ENCODE assay signal across 8 mouse cellular contexts in genomic region chr6:87913661-87914325, GRCm38 (mm10). TPM values are rescaled to one million over a fixed set of nuclear protein-coding genes. Genes with fewer than 3 reads are reported as not detected.
DNase-seq lines count a peak whose midpoint lies in the region; ATAC-seq and TF ChIP-seq lines count a peak whose summit lies in the region.

TSS of gene Hmces (plus strand) at chr6:87913935.

- peak; percentile 84 for ATAC-seq in embryonic facial prominence, embryonic 11.5 days (replicated peaks; ENCODE audit: insufficient number of reproducible peaks, low FRiP score, low TSS enrichment, low read depth)
- ATAC-seq in limb, embryonic 15.5 days (ENCODE audit: insufficient number of reproducible peaks, low FRiP score, low TSS enrichment, low read depth): peak; percentile 85
- ATAC-seq in midbrain, embryonic 16.5 days: peak; percentile 95

- H3K27me3 ChIP-seq in embryonic facial prominence, embryonic 11.5 days (ENCODE audit: control insufficient read depth, insufficient read depth, low read length): no peaks in the 10 kb centered on the region
- H3K27me3 ChIP-seq in heart, adult 2 months (ENCODE audit: control insufficient read depth, insufficient read depth, low read length): no peaks in the 10 kb centered on the region
- H3K27me3 ChIP-seq in kidney, adult 2 months (replicated peaks; ENCODE audit: control insufficient read depth, insufficient read depth, low read length): no peaks in the 10 kb centered on the region
- H3K27me3 ChIP-seq in limb, embryonic 15.5 days: no peaks in the 10 kb centered on the region
- H3K27me3 ChIP-seq in midbrain, embryonic 16.5 days (ENCODE audit: control insufficient read depth, insufficient read depth, low read depth, low read length): no peaks in the 10 kb centered on the region
- no peaks in the 10 kb centered on the region for H3K27me3 ChIP-seq in spleen, adult 2 months (ENCODE audit: control insufficient read depth, insufficient read depth, low read length)

- H3K4me2 ChIP-seq in embryonic facial prominence, embryonic 11.5 days (ENCODE audit: low read depth, low read length): peak within 1 kb of the TSS; percentile 87
- peak within 1 kb of the TSS; percentile 68 for H3K4me2 ChIP-seq in limb, embryonic 15.5 days
- H3K4me2 ChIP-seq in midbrain, embryonic 16.5 days (ENCODE audit: low read length): peak within 1 kb of the TSS; percentile 78

- no peak for TF ChIP-seq EP300 in heart, adult 2 months (IDR thresholded peaks at IDR 0.05; ENCODE audit: insufficient read depth, low read depth, low read length)

- no peaks in the 10 kb centered on the region; the same call in 1 of the 2 replicates for H3K4me1 ChIP-seq in embryonic facial prominence, embryonic 11.5 days (ENCODE audit: control insufficient read depth, insufficient read depth, low read length)
- H3K4me1 ChIP-seq in heart, adult 2 months (ENCODE audit: control insufficient read depth, insufficient read depth, low read length): peaks cover 5% of the 10 kb centered on the region
- H3K4me1 ChIP-seq in kidney, adult 2 months (ENCODE audit: control insufficient read depth, insufficient read depth, low read length): peaks cover 8% of the 10 kb centered on the region
- H3K4me1 ChIP-seq in limb, embryonic 15.5 days: peaks cover 13% of the 10 kb centered on the region
- peaks cover 12% of the 10 kb centered on the region for H3K4me1 ChIP-seq in midbrain, embryonic 16.5 days (ENCODE audit: control insufficient read depth, insufficient read depth, low read length)
- peaks cover 13% of the 10 kb centered on the region; the same call in 1 of the 2 replicates for H3K4me1 ChIP-seq in spleen, adult 2 months (ENCODE audit: control insufficient read depth, insufficient read depth, insufficient read length)

- peak; percentile 51; the same call in 1 of the 2 replicates for TF ChIP-seq POLR2A in heart, adult 2 months (IDR thresholded peaks at IDR 0.05; ENCODE audit: insufficient read depth, low read depth, low read length)
- no peak for TF ChIP-seq POLR2A in kidney, adult 2 months (IDR thresholded peaks at IDR 0.05; ENCODE audit: low read depth, low read length)
- peak; percentile 5; the same call in 1 of the 2 replicates for TF ChIP-seq POLR2A in spleen, adult 2 months (IDR thresholded peaks at IDR 0.05; ENCODE audit: low read depth, low read length)

- peaks cover 3% of the 10 kb centered on the region for H3K36me3 ChIP-seq in embryonic facial prominence, embryonic 11.5 days (replicated peaks; ENCODE audit: control insufficient read depth, insufficient read depth, low read depth, low read length)
- peaks cover 4% of the 10 kb centered on the region for H3K36me3 ChIP-seq in heart, adult 2 months (ENCODE audit: control insufficient read depth, insufficient read depth, low read length)
- peaks cover 6% of the 10 kb centered on the region for H3K36me3 ChIP-seq in kidney, adult 2 months (ENCODE audit: control insufficient read depth, insufficient read depth, low read length)
- peaks cover 70% of the 10 kb centered on the region for H3K36me3 ChIP-seq in limb, embryonic 15.5 days
- H3K36me3 ChIP-seq in midbrain, embryonic 16.5 days (ENCODE audit: control insufficient read depth, insufficient read depth, low read length): peaks cover 38% of the 10 kb centered on the region
- peaks cover 21% of the 10 kb centered on the region for H3K36me3 ChIP-seq in spleen, adult 2 months (ENCODE audit: control insufficient read depth, insufficient read depth, low read length)

- H3K9me3 ChIP-seq in embryonic facial prominence, embryonic 11.5 days (replicated peaks; ENCODE audit: control insufficient read depth, low read length): no peaks in the 10 kb centered on the region
- no peaks in the 10 kb centered on the region for H3K9me3 ChIP-seq in limb, embryonic 15.5 days
- H3K9me3 ChIP-seq in midbrain, embryonic 16.5 days (replicated peaks; ENCODE audit: control insufficient read depth, low read length, poor library complexity, severe bottlenecking): no peaks in the 10 kb centered on the region

- peak; percentile 61 for DNase-seq in 416B (ENCODE audit: low read depth)
- DNase-seq in adrenal gland, postnatal 14 days: peak; percentile 85
- peak; percentile 80 for DNase-seq in embryonic facial prominence, embryonic 11.5 days (ENCODE audit: low spot score)
- peak; percentile 83 to 85 for DNase-seq in heart, adult 2 months
- DNase-seq in kidney, adult 2 months: peak; percentile 85
- peak; percentile 70 to 78 for DNase-seq in spleen, adult 2 months (ENCODE audit: low read depth in 1 of 2, low spot score in 2 of 2)

- intact Hi-C loops in heart, adult 2 months (cut with DNase I): loop anchor here (2.0 to 5.0 kb wide), 3 partner anchors 25 to 194 kb away; partner anchors contain the start of gene Cnbp

- peak within 1 kb of the TSS; percentile 73 for H3K27ac ChIP-seq in embryonic facial prominence, embryonic 11.5 days (replicated peaks; ENCODE audit: low read depth, low read length)
- peak within 1 kb of the TSS; percentile 86 for H3K27ac ChIP-seq in heart, adult 2 months
- H3K27ac ChIP-seq in kidney, adult 2 months (ENCODE audit: insufficient read depth, low read depth, low read length): peak within 1 kb of the TSS; percentile 70
- peak within 1 kb of the TSS; percentile 90 for H3K27ac ChIP-seq in limb, embryonic 15.5 days
- H3K27ac ChIP-seq in midbrain, embryonic 16.5 days (ENCODE audit: low read length): peak within 1 kb of the TSS; percentile 87
- H3K27ac ChIP-seq in spleen, adult 2 months (ENCODE audit: insufficient read depth, low read length): peak within 1 kb of the TSS; percentile 83

- H3K4me3 ChIP-seq in embryonic facial prominence, embryonic 11.5 days (ENCODE audit: low read depth, low read length): peak within 1 kb of the TSS; percentile 91
- H3K4me3 ChIP-seq in heart, adult 2 months: peak within 1 kb of the TSS; percentile 82
- peak within 1 kb of the TSS; percentile 76 for H3K4me3 ChIP-seq in kidney, adult 2 months (ENCODE audit: insufficient read depth, low read depth, low read length)
- H3K4me3 ChIP-seq in limb, embryonic 15.5 days: peak within 1 kb of the TSS; percentile 65
- H3K4me3 ChIP-seq in midbrain, embryonic 16.5 days (ENCODE audit: low read depth, low read length): peak within 1 kb of the TSS; percentile 91
- H3K4me3 ChIP-seq in spleen, adult 2 months (ENCODE audit: extremely low read depth, insufficient read depth, insufficient read length): peak within 1 kb of the TSS; percentile 85

- no peak for TF ChIP-seq CTCF in heart, adult 2 months (IDR thresholded peaks at IDR 0.05)
- no peak for TF ChIP-seq CTCF in kidney, adult 2 months (conservative IDR thresholded peaks at IDR 0.05; ENCODE audit: insufficient read depth, insufficient read length, low read depth, low read length)
- TF ChIP-seq CTCF in spleen, adult 2 months (IDR thresholded peaks at IDR 0.05; ENCODE audit: extremely low read depth, insufficient read depth, insufficient read length, insufficient replicate concordance): no peak

- peak within 1 kb of the TSS; percentile 83 for H3K9ac ChIP-seq in embryonic facial prominence, embryonic 11.5 days (replicated peaks; ENCODE audit: low read length)
- peak within 1 kb of the TSS; percentile 89 for H3K9ac ChIP-seq in heart, adult 2 months (ENCODE audit: low read depth, low read length)
- peak within 1 kb of the TSS; percentile 59 for H3K9ac ChIP-seq in limb, embryonic 15.5 days
- peak within 1 kb of the TSS; percentile 90 for H3K9ac ChIP-seq in midbrain, embryonic 16.5 days (ENCODE audit: low read depth, low read length)

- WGBS in embryonic facial prominence, embryonic 11.5 days: under 1% methylated on average over 60 of the region's 62 CpGs
- WGBS in heart, adult 2 months: under 1% methylated on average over 58 of the region's 62 CpGs
- under 1% methylated on average over 62 of the region's 62 CpGs for WGBS in kidney, adult 2 months
- WGBS in limb, embryonic 15.5 days: under 1% methylated on average over 62 of the region's 62 CpGs
- under 1% methylated on average over 59 of the region's 62 CpGs for WGBS in midbrain, embryonic 16.5 days
- 2% methylated on average over 54 of the region's 62 CpGs for WGBS in spleen, adult 2 months

- 0 out of 2 replicates have a peak, but pooled peaks cover 2% of the 10 kb centered on the region for H3K79me2 ChIP-seq in heart, adult 2 months (replicated peaks; ENCODE audit: control insufficient read depth, insufficient read depth, low read length)

RNA-seq across cellular contexts. Expression of gene Hmces, which starts in this region (rescaled TPM):
- 23.3 and 24.8 TPM in 2 replicates for total RNA-seq in adrenal gland, postnatal 14 days (2021)
- 59.2 and 65.5 TPM in 2 replicates for polyA plus RNA-seq in embryonic facial prominence, embryonic 11.5 days (2014; fragmentation: Nextera tagmentation; extraction: Ambion mirVana)
- 1 to 10 TPM; 8.3 to 9.1 TPM for total RNA-seq in heart, adult 2 months (2021)
- 8.2 and 9.4 TPM in 2 replicates for polyA plus RNA-seq in heart, adult 2 months (2012; rRNA removed)
- 19.8 and 21.2 TPM in 2 replicates for polyA plus RNA-seq in kidney, adult 2 months (2012; rRNA removed)
- polyA plus RNA-seq in limb, embryonic 15.5 days (2015; fragmentation: Nextera tagmentation; extraction: Ambion mirVana): 48.8 and 49.8 TPM in 2 replicates
- polyA plus RNA-seq in midbrain, embryonic 16.5 days (2015; fragmentation: Nextera tagmentation; extraction: Ambion mirVana): 42.1 and 44.5 TPM in 2 replicates
- polyA plus RNA-seq in spleen, adult 2 months (2012; rRNA removed): 16.3 and 19.1 TPM in 2 replicates

Comparison
In these comparisons a context has a peak if more than half of its experiments do, and no peak if none do; other contexts are left out.
1. Peak in every context shown above with its lines: DNase-seq, ATAC-seq, H3K4me3 ChIP-seq and H3K27ac ChIP-seq.